Mouse (Mus musculus) small intestine, adult 2 months (tissue): ENCODE measurements around the gene Romo1. TPM values are rescaled to one million over a fixed set of nuclear protein-coding genes. Genes with fewer than 3 reads are reported as not detected.

ENCODE experiments used
- H3K27ac ChIP-seq: fragments of 200-500 bp; 2 replicates; pipeline ENCODE4 v1.5.1; 2012; ENCODE audit warnings: low read depth, low read length, control low read depth, inconsistent platforms; ENCODE audit not compliant: insufficient read depth
- H3K27me3 ChIP-seq: fragments of 200-500 bp; 2 replicates; pipeline ENCODE4 v1.6.1; 2012; ENCODE audit warnings: mild to moderate bottlenecking, moderate library complexity, low read length, inconsistent platforms; ENCODE audit not compliant: control insufficient read depth, insufficient read depth
- H3K36me3 ChIP-seq: fragments of 200-500 bp; 2 replicates; pipeline ENCODE4 v1.6.1; 2012; ENCODE audit warnings: mild to moderate bottlenecking, low read length, control low read depth, inconsistent platforms; ENCODE audit not compliant: control insufficient read depth, insufficient read depth
- H3K4me1 ChIP-seq: fragments of 200-500 bp; 2 replicates; pipeline ENCODE4 v1.6.1; 2012; ENCODE audit warnings: low read length, inconsistent platforms, mixed read lengths; ENCODE audit not compliant: control insufficient read depth, insufficient read depth, insufficient read length
- H3K4me3 ChIP-seq: fragments of 200-500 bp; 2 replicates; pipeline ENCODE4 v1.5.1; 2012; ENCODE audit warnings: low read depth, mild to moderate bottlenecking, control low read depth, inconsistent platforms, low read length, moderate library complexity
- CTCF ChIP-seq: fragments of 200-500 bp; IDR thresholded peaks from 2 replicates; pipeline ENCODE4 v1.5.1; 2012; ENCODE audit warnings: low read depth, mild to moderate bottlenecking, control low read depth, inconsistent platforms, low read length, moderate library complexity, mixed read lengths; ENCODE audit not compliant: insufficient replicate concordance, insufficient read length; ENCODE audit errors: extremely low read depth
- POLR2A ChIP-seq: fragments of 200-500 bp; IDR thresholded peaks from 2 replicates; pipeline ENCODE4 v1.6.1; 2012; ENCODE audit warnings: low read depth, mild to moderate bottlenecking, control low read depth, inconsistent platforms, low read length, moderate library complexity
- WGBS: fragments of 180-500 bp; shearing (Covaris S2); methylation state at CpG from one replicate; pipeline ENCODE4 v1.1.7; 2018; 5-methylcytosine and 5-hydroxymethylcytosine counted together
- polyA plus RNA-seq: library from polyadenylated mRNA; depleted of rRNA; stranded (reverse); fragments of >200 nt; gene quantifications from 2 replicates; pipeline ENCODE4 v1.2.3, GENCODE M21; 2012

Gene Romo1
- polyA plus RNA-seq, 1 experiment = 200 TPM

DNA sequence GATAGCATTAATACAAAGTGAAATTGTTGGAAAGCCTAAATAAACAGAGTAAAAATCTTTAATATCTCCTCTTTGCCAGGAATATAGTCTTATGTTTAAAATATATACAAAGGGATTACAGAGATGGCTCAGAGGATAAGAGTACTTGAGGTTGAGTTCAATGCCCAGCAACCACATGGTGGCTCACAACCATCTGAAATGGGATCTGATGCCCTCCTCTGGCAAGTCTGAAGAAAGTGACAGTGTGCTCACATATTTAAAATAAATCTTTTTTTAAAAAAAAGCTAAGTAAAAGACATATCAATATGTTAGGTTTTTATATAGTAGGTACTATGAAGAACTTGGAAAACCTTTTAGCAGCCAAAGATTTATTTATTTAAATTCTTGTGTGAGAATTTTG is 7.7 kb downstream of the Romo1 start:
- H3K4me3 ChIP-seq = no peak overlapping the region
- H3K27ac ChIP-seq = no peak overlapping the region
- H3K36me3 ChIP-seq = peaks cover 57% of the 10 kb centered on the region
- TF ChIP-seq CTCF = no peak
- no peak for TF ChIP-seq POLR2A
- H3K4me1 ChIP-seq = no peaks in the 10 kb centered on the region
- H3K27me3 ChIP-seq = no peaks in the 10 kb centered on the region

DNA sequence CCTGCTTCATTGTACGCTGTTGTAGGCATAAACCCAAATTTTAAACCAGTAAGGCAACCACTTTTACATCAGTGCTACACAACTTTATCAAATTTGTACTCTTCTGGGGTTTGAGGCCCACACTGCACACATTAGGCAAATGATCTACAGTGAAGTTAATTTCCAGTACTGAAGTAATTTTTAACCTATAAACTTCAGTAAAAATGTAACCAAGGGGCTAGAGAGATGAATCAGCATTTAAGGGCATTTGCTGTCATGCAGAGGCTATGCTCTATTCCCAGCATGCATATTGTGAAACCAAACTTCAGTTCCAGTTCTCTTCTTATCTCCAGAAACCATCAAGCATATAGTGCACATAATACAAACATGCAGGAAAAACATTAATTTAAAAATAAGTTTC is 21.6 kb downstream of the Romo1 start:
- H3K36me3 ChIP-seq = peaks cover 76% of the 10 kb centered on the region
- H3K4me3 ChIP-seq = no peak overlapping the region
- no peaks in the 10 kb centered on the region for H3K27me3 ChIP-seq
- no peaks in the 10 kb centered on the region for H3K4me1 ChIP-seq
- TF ChIP-seq POLR2A (no peak), CTCF (no peak)
- WGBS = 94% methylated on average over 1 of the region's 1 CpGs
- no peak overlapping the region for H3K27ac ChIP-seq

DNA sequence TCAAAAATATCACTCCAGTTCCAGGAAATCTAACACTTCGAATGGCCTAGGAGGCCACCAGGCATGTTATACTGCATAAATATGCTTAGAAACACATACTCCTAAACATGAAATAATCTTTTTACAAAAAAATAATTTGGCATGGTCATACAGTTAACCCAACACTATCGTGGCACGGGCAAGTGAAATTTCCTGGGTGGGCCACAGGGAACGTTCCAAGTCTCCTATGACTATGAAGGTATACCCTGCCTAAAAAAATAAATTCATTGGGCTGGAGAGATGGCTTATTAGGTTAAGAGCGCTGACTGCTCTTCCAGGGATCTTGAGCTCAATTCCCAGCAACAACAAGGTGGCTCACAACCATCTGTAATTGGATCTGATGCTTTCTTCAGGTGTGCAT is 22.7 kb downstream of the Romo1 start:
- H3K36me3 ChIP-seq = peaks cover 76% of the 10 kb centered on the region
- TF ChIP-seq POLR2A (no peak), CTCF (no peak)

DNA sequence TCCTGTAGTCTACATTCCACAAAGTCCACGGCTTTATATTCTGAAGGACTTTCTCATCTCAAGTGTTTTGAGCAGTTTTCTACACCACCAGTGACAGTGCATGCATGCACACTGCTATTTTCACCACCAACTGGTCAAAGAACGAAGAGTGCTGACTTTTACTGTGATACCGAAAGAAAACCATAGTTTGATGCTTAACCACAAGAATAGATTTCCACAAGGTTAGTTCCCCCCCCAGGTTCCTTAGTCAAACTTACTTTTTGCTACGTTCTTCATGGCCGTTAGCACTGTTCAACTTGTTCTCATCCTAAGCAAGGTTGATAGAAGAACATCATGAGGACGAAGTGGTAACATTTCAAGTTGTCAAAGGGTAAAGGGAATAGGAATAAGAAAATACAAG is 33.2 kb downstream of the Romo1 start:
- Histone ChIP-seq H3K27me3 (no peaks in the 10 kb centered on the region), H3K27ac (no peak overlapping the region), H3K4me3 (no peak overlapping the region), H3K4me1 (peaks cover 6% of the 10 kb centered on the region; the same call in 1 of the 2 replicates), H3K36me3 (peaks cover 37% of the 10 kb centered on the region)
- WGBS = 53% methylated on average over 6 of the region's 6 CpGs
- no peak for TF ChIP-seq POLR2A
- no peak for TF ChIP-seq CTCF

More for the DNA sequence above, 22.7 kb downstream of the Romo1 start:
- Histone ChIP-seq H3K4me1 (no peaks in the 10 kb centered on the region), H3K4me3 (no peak overlapping the region), H3K27me3 (no peaks in the 10 kb centered on the region), H3K27ac (no peak overlapping the region)
- 89% methylated on average over 5 of the region's 5 CpGs for WGBS

- Histone ChIP-seq H3K36me3 (peaks cover 32% of the 10 kb centered on the region), H3K4me3 (peak overlapping the region; percentile 32; the same call in 1 of the 2 replicates), H3K27ac (no peak overlapping the region), H3K27me3 (no peaks in the 10 kb centered on the region), H3K4me1 (peaks cover 6% of the 10 kb centered on the region; the same call in 1 of the 2 replicates)
- WGBS = 24% methylated on average over 7 of the region's 7 CpGs
- TF ChIP-seq POLR2A = no peak
- TF ChIP-seq CTCF = peak; percentile 11; the same call in 1 of the 2 replicates
Observed at GRCm38 (mm10) chr2:156177651-156178050, 33.8 kb downstream of the Romo1 start.

- Histone ChIP-seq H3K36me3 (peaks cover 23% of the 10 kb centered on the region), H3K4me3 (peak overlapping the region; percentile 99), H3K27me3 (no peaks in the 10 kb centered on the region), H3K4me1 (peaks cover 6% of the 10 kb centered on the region; the same call in 1 of the 2 replicates), H3K27ac (peak overlapping the region; percentile 93)
- under 1% methylated on average over 47 of the region's 47 CpGs for whole genome bisulfite sequencing
- TF ChIP-seq CTCF (no peak), POLR2A (peak; percentile 32; the same call in 1 of the 2 replicates)
Observed at GRCm38 (mm10) chr2:156179046-156179795, 35.4 kb downstream of the Romo1 start.

GRCm38 (mm10) chr2:156179796-156180093 is 35.9 kb downstream of the Romo1 start:
- no peak for TF ChIP-seq POLR2A
- no peak for TF ChIP-seq CTCF
- H3K4me1 ChIP-seq = peaks cover 6% of the 10 kb centered on the region; the same call in 1 of the 2 replicates
- WGBS = under 1% methylated on average over 40 of the region's 41 CpGs
- H3K27ac ChIP-seq = peak overlapping the region; percentile 93
- peak overlapping the region; percentile 99 for H3K4me3 ChIP-seq
- peaks cover 19% of the 10 kb centered on the region for H3K36me3 ChIP-seq
- no peaks in the 10 kb centered on the region for H3K27me3 ChIP-seq
